Mouse (Mus musculus) left cerebral cortex, adult 2 months (tissue): ENCODE measurements at regions not wholly inside any gene's neighbourhood (a gene's known extent, or its start where the extent isn't known, plus 50 kb on each side); places are given as distances from the start of the nearest gene placed in this dataset.

Experiments
- DNase-seq, 2 experiments: peaks; one replicate each; pipeline ENCODE4 v3.0.0; 2021 to 2022; ENCODE audit warnings: low spot score in 2 of 2, mixed read lengths in 1 of 2; ENCODE audit errors: extremely low spot score in 1 of 2
- H3K27ac ChIP-seq: fragments of 200-600 bp; 2 replicates; pipeline ENCODE4 v1.8.1; 2022
- H3K4me3 ChIP-seq: fragments of 200-600 bp; 2 replicates; pipeline ENCODE4 v1.8.1; 2022
- CTCF ChIP-seq: fragments of 200-600 bp; IDR thresholded peaks from 2 replicates; pipeline ENCODE4 v1.8.1; 2022; ENCODE audit warnings: antibody characterized with exemption, mild to moderate bottlenecking, moderate library complexity
- intact Hi-C: fragments of 180-260 bp; cut with DNase I; formaldehyde crosslinking; loops from one replicate; pipeline ENCODE4 v1.15.1; 2025

- Histone ChIP-seq H3K27ac (no peak overlapping the region), H3K4me3 (no peak overlapping the region)
- no peak for TF ChIP-seq CTCF
- DNase-seq, result no peak
- intact Hi-C loops, result no loop called here
Observed at GRCm38 (mm10) chr14:16109414-16109813, 139.7 kb upstream of the Ngly1 start.

- no peak for DNase-seq
- no peak overlapping the region for H3K4me3 ChIP-seq
- TF ChIP-seq CTCF, result no peak
- intact Hi-C loops, result no loop called here
- H3K27ac ChIP-seq, result no peak overlapping the region
Observed at GRCm38 (mm10) chr14:16132672-16133071, 116.4 kb upstream of the Ngly1 start.

GRCm38 (mm10) chr14:16133410-16133809 is 115.7 kb upstream of the Ngly1 start:
- DNase-seq, result no peak
- Histone ChIP-seq H3K4me3 (no peak overlapping the region), H3K27ac (no peak overlapping the region)
- TF ChIP-seq CTCF, result no peak
- intact Hi-C loops, result no loop called here

GRCm38 (mm10) chr14:16136187-16136586 is 112.9 kb upstream of the Ngly1 start:
- H3K27ac ChIP-seq, result no peak overlapping the region
- DNase-seq, result no peak
- no peak for TF ChIP-seq CTCF
- intact Hi-C loops, result no loop called here
- no peak overlapping the region for H3K4me3 ChIP-seq

GRCm38 (mm10) chr14:16144299-16144698 is 104.8 kb upstream of the Ngly1 start:
- Histone ChIP-seq H3K27ac (no peak overlapping the region), H3K4me3 (no peak overlapping the region)
- intact Hi-C loops, result no loop called here
- TF ChIP-seq CTCF, result no peak
- no peak for DNase-seq

GRCm38 (mm10) chr14:16146811-16147210 is 102.3 kb upstream of the Ngly1 start:
- H3K27ac ChIP-seq, result no peak overlapping the region
- H3K4me3 ChIP-seq, result no peak overlapping the region
- DNase-seq, result no peak
- TF ChIP-seq CTCF, result no peak
- intact Hi-C loops, result no loop called here

- intact Hi-C loops, result no loop called here
- Histone ChIP-seq H3K4me3 (no peak overlapping the region), H3K27ac (no peak overlapping the region)
- no peak for TF ChIP-seq CTCF
- DNase-seq, result no peak
Observed at GRCm38 (mm10) chr14:16151815-16152214, 97.3 kb upstream of the Ngly1 start.

GRCm38 (mm10) chr14:16152702-16153101 is 96.4 kb upstream of the Ngly1 start:
- no peak overlapping the region for H3K4me3 ChIP-seq
- TF ChIP-seq CTCF, result no peak
- DNase-seq, result no peak
- intact Hi-C loops, result no loop called here
- H3K27ac ChIP-seq, result no peak overlapping the region

GRCm38 (mm10) chr14:16155106-16155505 is 94.0 kb upstream of the Ngly1 start:
- Histone ChIP-seq H3K27ac (no peak overlapping the region), H3K4me3 (no peak overlapping the region)
- intact Hi-C loops, result no loop called here
- no peak for TF ChIP-seq CTCF
- DNase-seq, result no peak

- H3K4me3 ChIP-seq, result no peak overlapping the region
- DNase-seq, result no peak
- intact Hi-C loops, result no loop called here
- H3K27ac ChIP-seq, result no peak overlapping the region
- no peak for TF ChIP-seq CTCF
Observed at GRCm38 (mm10) chr14:16170226-16170625, 78.9 kb upstream of the Ngly1 start.

GRCm38 (mm10) chr14:16172261-16172660 is 76.8 kb upstream of the Ngly1 start:
- intact Hi-C loops, result no loop called here
- Histone ChIP-seq H3K27ac (no peak overlapping the region), H3K4me3 (no peak overlapping the region)
- DNase-seq, result no peak
- TF ChIP-seq CTCF, result no peak

GRCm38 (mm10) chr14:16173292-16173691 is 75.8 kb upstream of the Ngly1 start:
- H3K4me3 ChIP-seq, result no peak overlapping the region
- intact Hi-C loops, result no loop called here
- no peak for TF ChIP-seq CTCF
- H3K27ac ChIP-seq, result no peak overlapping the region
- DNase-seq, result no peak

GRCm38 (mm10) chr14:16178227-16178626 is 70.9 kb upstream of the Ngly1 start:
- DNase-seq, result no peak
- intact Hi-C loops, result no loop called here
- no peak overlapping the region for H3K27ac ChIP-seq
- H3K4me3 ChIP-seq, result no peak overlapping the region
- TF ChIP-seq CTCF, result no peak

- intact Hi-C loops, result loop anchor here (10.0 kb wide), 1 partner anchor 747 kb away; the partner anchor contains the start of gene Lrrc3b
- DNase-seq, result no peak
- no peak for TF ChIP-seq CTCF
- Histone ChIP-seq H3K27ac (no peak overlapping the region), H3K4me3 (no peak overlapping the region)
Observed at GRCm38 (mm10) chr14:16181822-16182221, 67.3 kb upstream of the Ngly1 start.
